Mouse (Mus musculus) hindbrain, embryonic 16.5 days (tissue): ENCODE results near the gene Stpg2. TPM values are rescaled to one million over a fixed set of nuclear protein-coding genes. Genes with fewer than 3 reads are reported as not detected.
A peak's percentile ranks its signal among the peaks of the same experiment; 100 is the strongest.

Source experiments
- ATAC-seq: fragments of 200-750 bp; cut with Nextera tagmentation; 2 replicates; pipeline ENCODE4 v1.8.0; 2017; ENCODE audit warnings: moderate TSS enrichment, moderate library complexity
- H3K27ac ChIP-seq: fragments of 300-500 bp; sonication (generic); 2 replicates; pipeline ENCODE4 v1.5.1; 2014; ENCODE audit warnings: low read depth, mild to moderate bottlenecking, control low read depth, low read length, moderate library complexity
- H3K27me3 ChIP-seq: fragments of 300-500 bp; sonication (generic); replicated peaks from 2 replicates; pipeline ENCODE4 v1.6.1; 2014; ENCODE audit warnings: low read length; ENCODE audit not compliant: control insufficient read depth, insufficient read depth
- H3K36me3 ChIP-seq: fragments of 300-500 bp; sonication (generic); 2 replicates; pipeline ENCODE4 v1.6.1; 2014; ENCODE audit warnings: mild to moderate bottlenecking, low read length, moderate library complexity, mixed read lengths; ENCODE audit not compliant: control insufficient read depth, insufficient read depth
- H3K4me1 ChIP-seq: fragments of 300-500 bp; sonication (generic); 2 replicates; pipeline ENCODE4 v1.6.1; 2014; ENCODE audit warnings: low read depth, low read length; ENCODE audit not compliant: control insufficient read depth, insufficient read depth
- H3K4me2 ChIP-seq: fragments of 300-500 bp; sonication (generic); 2 replicates; pipeline ENCODE4 v1.6.1; 2014; ENCODE audit warnings: mild to moderate bottlenecking, low read length, control low read depth, moderate library complexity
- H3K4me3 ChIP-seq: fragments of 300-500 bp; sonication (generic); 2 replicates; pipeline ENCODE4 v1.5.1; 2014; ENCODE audit warnings: mild to moderate bottlenecking, low read length, control low read depth, moderate library complexity
- H3K9ac ChIP-seq: fragments of 300-500 bp; sonication (generic); 2 replicates; pipeline ENCODE4 v1.6.1; 2014; ENCODE audit warnings: low read depth, mild to moderate bottlenecking, control low read depth, low read length, moderate library complexity
- H3K9me3 ChIP-seq: fragments of 300-500 bp; sonication (generic); 2 replicates; pipeline ENCODE4 v1.6.1; 2014; ENCODE audit warnings: mild to moderate bottlenecking, low read length, moderate library complexity; ENCODE audit not compliant: control insufficient read depth
- WGBS: fragments of 180-500 bp; shearing (Covaris S2); extraction: QIAGEN DNeasy Blood & Tissue Kit; methylation state at CpG from one replicate; pipeline ENCODE4 v1.1.7; 2014; 5-methylcytosine and 5-hydroxymethylcytosine counted together
- polyA plus RNA-seq: library from polyadenylated mRNA; unstranded; fragments of >200 nt; fragmentation: Nextera tagmentation; extraction: Ambion mirVana; gene quantifications from 2 replicates; pipeline ENCODE4 v1.2.1, GENCODE M21; 2015

Gene Stpg2
- polyA plus RNA-seq, 1 experiment from 2014 or later = not detected

DNA sequence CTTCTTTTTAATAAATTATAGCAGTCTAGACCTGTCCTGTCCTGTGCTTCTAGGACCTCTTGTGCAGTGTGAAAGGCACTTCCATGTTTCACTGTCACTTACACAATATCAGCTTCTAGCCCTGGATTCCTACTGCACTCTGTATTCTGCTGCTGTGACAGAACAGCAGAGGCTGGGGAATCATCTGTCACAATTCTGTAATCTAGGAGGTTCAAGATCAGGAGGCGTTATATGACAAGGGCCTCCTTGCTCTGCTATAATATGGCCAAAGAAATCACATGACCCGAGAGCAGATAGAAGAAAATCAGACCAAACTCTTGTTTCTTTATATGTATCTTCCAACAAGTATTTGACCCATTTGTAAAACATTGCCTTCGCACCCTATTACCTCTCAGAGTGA lies 175.0 kb downstream of the Stpg2 start:
- no peaks in the 10 kb centered on the region for H3K36me3 ChIP-seq
- no peaks in the 10 kb centered on the region for H3K27me3 ChIP-seq
- 94% methylated on average over 3 of the region's 3 CpGs for WGBS
- H3K4me2 ChIP-seq = no peak overlapping the region
- H3K4me3 ChIP-seq = no peak overlapping the region
- H3K4me1 ChIP-seq = no peaks in the 10 kb centered on the region
- H3K9ac ChIP-seq = no peak overlapping the region
- no peak for ATAC-seq
- no peak overlapping the region for H3K27ac ChIP-seq
- no peaks in the 10 kb centered on the region for H3K9me3 ChIP-seq

DNA sequence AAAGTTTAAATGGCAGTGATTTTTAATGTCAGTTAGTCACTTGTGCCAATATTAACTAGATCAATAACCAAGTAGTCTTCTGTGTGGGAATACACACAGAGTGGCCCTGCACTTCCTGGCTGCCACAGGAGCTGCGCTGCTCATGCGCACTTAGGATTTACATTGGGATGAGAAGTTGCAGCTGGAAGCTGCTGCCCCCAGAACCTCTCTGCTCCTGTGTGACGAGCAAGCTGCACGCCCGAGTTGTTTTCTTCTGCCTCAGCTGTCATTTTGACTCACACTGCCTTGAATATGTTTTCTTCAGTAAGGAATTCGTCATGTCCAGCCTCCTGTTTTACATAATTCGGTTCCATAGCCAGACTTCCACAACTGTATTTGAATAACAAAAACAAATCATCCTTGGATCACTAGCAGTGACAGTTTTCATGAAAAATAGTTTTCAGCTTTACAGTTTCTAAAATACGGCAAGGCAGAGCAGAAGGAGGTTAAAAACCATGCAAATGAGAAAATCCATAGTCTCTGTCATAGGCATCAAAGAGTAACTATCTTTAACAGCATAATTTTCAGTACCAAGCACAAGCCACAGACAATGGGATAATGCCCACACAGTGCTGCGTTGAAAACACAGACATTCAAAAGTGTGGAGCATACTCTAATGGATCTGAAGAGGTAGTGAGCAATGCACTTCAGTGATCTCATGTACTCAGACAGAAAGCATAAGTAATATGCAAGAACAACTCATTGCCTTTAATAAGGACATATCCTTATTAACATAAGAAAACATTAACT lies 191.8 kb downstream of the Stpg2 start:
- Histone ChIP-seq H3K27me3 (no peaks in the 10 kb centered on the region), H3K4me1 (no peaks in the 10 kb centered on the region), H3K4me3 (peak overlapping the region; percentile 11; the same call in 1 of the 2 replicates), H3K4me2 (peak overlapping the region; percentile 35), H3K27ac (no peak overlapping the region; the same call in 1 of the 2 replicates), H3K36me3 (no peaks in the 10 kb centered on the region), H3K9ac (no peak overlapping the region), H3K9me3 (peaks cover 7% of the 10 kb centered on the region)
- 31% methylated on average over 9 of the region's 9 CpGs for WGBS
- ATAC-seq = peak; percentile 64

DNA sequence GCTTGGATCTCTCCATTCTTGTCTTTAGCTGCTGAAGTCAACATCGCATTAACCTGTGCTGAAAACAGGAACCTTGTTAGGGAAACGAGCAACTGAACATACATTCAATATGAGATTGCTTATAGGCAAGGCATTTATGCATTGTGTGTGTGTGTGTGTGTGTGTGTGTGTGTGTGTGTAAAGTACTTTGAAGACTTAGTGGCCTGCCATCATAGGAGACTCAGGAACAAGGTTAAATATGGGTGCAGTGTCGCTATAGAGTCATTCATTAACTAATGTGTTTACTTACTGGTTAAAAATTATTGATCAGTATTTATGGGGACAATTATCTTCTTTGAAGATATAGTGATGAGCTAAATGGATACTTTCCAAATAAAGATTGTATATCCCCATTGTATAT lies 199.2 kb downstream of the Stpg2 start:
- H3K4me3 ChIP-seq = no peak overlapping the region

DNA sequence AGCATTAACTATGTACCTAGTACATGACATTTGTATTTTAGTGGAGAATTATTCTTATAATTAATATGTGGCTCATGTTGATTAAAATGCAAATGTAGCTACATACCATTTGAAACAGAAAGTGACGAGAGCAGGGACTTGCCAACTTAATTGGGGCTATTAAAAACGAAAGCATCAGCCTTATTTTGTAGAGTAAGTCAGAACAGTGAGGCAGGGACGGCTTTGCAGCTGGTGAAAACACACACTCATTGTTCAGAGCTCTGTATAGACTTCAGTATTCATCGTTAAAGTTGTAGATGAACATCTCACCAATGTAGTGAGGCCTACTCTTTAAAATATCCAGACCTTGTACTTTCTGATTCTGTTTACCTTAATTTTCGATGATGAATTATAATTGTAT lies 213.6 kb downstream of the Stpg2 start:
- Histone ChIP-seq H3K4me3 (no peak overlapping the region), H3K4me2 (no peak overlapping the region), H3K9ac (no peak overlapping the region), H3K9me3 (no peaks in the 10 kb centered on the region), H3K27ac (no peak overlapping the region), H3K36me3 (no peaks in the 10 kb centered on the region), H3K4me1 (no peaks in the 10 kb centered on the region), H3K27me3 (no peaks in the 10 kb centered on the region)
- ATAC-seq = no peak
- 70% methylated on average over 5 of the region's 5 CpGs for WGBS

More for the DNA sequence above, 199.2 kb downstream of the Stpg2 start:
- Histone ChIP-seq H3K9me3 (no peaks in the 10 kb centered on the region), H3K27me3 (no peaks in the 10 kb centered on the region), H3K4me2 (no peak overlapping the region), H3K27ac (no peak overlapping the region), H3K4me1 (no peaks in the 10 kb centered on the region), H3K36me3 (no peaks in the 10 kb centered on the region), H3K9ac (no peak overlapping the region)
- WGBS = 89% methylated on average over 3 of the region's 3 CpGs
- no peak for ATAC-seq

DNA sequence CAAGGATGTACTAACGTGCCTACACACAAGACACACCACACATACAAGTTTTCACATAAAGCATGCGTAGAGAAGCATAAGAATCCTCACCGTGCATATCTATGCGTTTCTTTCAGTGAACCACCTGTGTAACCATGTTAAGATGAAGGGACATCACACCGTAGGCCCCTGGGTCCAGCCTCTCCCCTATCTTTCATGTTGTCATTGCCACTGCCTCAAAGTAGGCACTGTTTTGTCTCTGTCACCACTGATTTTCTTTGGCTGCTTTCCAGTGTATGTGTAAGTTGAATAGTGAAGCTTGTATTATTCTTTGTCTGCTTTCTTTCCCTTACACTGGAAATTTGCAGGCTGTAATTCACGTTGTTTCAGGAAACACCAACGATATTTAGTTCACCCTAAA lies 236.7 kb downstream of the Stpg2 start:
- Histone ChIP-seq H3K4me3 (no peak overlapping the region), H3K9ac (no peak overlapping the region), H3K4me2 (no peak overlapping the region), H3K36me3 (no peaks in the 10 kb centered on the region), H3K4me1 (no peaks in the 10 kb centered on the region), H3K27me3 (no peaks in the 10 kb centered on the region), H3K9me3 (no peaks in the 10 kb centered on the region), H3K27ac (no peak overlapping the region)
- WGBS = 71% methylated on average over 7 of the region's 7 CpGs
- no peak for ATAC-seq

DNA sequence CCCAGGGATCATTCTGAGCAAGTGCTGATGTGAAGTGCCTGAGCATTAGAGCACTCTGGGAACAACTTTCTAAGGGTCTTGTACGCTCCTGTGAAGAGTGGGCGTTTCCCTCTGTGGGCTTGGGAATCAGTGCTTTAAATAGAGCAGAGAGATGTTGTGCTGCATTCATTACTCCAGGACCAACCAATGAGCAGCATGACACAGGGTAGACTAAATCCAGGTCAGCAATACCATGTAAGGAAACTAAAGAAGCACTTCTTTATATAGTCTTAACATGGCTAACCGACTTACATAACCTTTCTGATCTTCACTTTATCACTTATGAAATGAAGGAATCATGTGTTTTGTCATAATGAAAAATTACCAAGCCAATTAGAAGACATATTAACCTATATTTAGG lies 290.4 kb downstream of the Stpg2 start:
- Histone ChIP-seq H3K9ac (no peak overlapping the region), H3K4me2 (no peak overlapping the region), H3K36me3 (no peaks in the 10 kb centered on the region), H3K27me3 (no peaks in the 10 kb centered on the region), H3K4me1 (no peaks in the 10 kb centered on the region), H3K9me3 (no peaks in the 10 kb centered on the region), H3K27ac (no peak overlapping the region), H3K4me3 (no peak overlapping the region)
- ATAC-seq = no peak
- WGBS = 76% methylated on average over 3 of the region's 3 CpGs

DNA sequence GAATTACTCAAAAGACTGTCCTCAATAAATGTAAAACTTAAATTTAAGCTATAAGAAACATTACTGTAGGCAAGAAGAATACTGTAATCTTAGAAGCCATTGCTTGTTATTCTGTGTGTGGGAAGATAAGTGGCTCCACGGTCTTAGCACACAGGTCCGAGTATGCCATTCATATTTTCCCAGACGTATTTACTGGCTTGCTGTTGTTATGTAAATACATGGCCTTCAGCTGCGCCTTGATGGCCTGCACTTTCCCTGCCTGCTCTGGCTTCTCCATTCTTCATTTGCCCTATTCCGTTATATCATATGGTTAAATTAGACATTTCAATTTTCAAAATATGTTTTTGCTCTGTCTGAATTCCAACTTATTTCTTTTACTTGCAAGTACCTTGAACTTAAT lies 296.7 kb downstream of the Stpg2 start:
- Histone ChIP-seq H3K27ac (no peak overlapping the region), H3K27me3 (no peaks in the 10 kb centered on the region), H3K4me2 (no peak overlapping the region), H3K9ac (no peak overlapping the region), H3K36me3 (no peaks in the 10 kb centered on the region), H3K4me1 (no peaks in the 10 kb centered on the region), H3K4me3 (no peak overlapping the region), H3K9me3 (no peaks in the 10 kb centered on the region)
- WGBS = 39% methylated on average over 5 of the region's 5 CpGs
- ATAC-seq = no peak

DNA sequence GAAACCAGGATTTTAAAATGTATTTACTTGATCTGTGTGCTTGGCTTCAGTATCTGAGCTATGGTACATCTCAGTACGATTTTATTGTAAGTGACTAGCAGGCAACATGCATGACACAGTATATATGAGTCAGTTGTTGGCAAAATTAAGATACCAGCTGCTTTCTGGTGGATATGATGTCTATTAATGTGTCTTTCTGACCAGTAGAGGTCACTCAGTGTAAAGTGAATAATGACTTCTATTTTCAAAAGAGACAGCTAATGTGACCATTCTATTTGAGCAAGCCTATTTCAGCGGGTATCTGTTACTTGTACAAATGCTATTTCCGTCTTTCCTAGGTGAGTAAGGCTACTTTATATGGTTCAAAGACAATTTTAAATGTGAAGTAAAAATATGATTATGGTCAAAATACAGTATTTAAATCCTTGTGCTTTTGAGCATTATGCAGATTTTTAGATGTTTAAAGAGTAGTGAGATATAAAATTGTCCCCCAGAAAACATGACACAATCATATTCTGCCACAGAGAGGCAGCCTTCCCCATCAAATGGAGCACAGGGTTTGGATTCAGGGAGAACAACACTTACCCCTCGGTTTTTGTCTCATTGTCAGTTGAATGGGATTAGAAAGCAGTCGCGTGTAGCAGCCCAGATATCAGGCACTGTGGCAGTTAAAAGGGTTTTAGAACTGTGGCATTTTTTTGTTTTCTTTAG lies 303.9 kb downstream of the Stpg2 start:
- Histone ChIP-seq H3K27me3 (no peaks in the 10 kb centered on the region), H3K9me3 (no peaks in the 10 kb centered on the region), H3K27ac (no peak overlapping the region), H3K4me1 (no peaks in the 10 kb centered on the region), H3K36me3 (no peaks in the 10 kb centered on the region), H3K4me3 (no peak overlapping the region), H3K4me2 (no peak overlapping the region), H3K9ac (no peak overlapping the region)
- peak; percentile 90 for ATAC-seq
- WGBS = 23% methylated on average over 6 of the region's 6 CpGs

DNA sequence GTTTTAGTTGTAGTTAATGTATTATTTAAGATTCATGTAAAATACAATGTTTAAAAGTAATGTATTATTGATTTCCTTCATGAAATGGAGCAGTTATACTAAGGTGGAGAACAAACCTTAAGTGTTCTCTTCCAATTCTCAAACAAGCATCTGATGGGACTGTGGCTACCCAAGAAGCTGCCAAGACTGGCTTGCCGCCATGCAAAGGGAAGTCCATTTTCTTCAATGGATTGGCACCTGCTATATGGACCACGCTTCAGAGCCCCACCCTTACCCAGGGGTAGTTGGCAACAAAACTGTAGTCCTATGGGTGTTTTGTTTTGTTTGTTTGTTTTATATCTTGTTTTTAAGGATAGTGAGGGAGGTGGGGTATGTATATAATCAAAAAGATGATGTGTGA lies 373.0 kb downstream of the Stpg2 start:
- no peak overlapping the region for H3K9ac ChIP-seq
- no peak overlapping the region for H3K27ac ChIP-seq
- no peaks in the 10 kb centered on the region for H3K36me3 ChIP-seq
- no peak for ATAC-seq
- H3K27me3 ChIP-seq = no peaks in the 10 kb centered on the region
- no peaks in the 10 kb centered on the region for H3K9me3 ChIP-seq
- no peak overlapping the region for H3K4me3 ChIP-seq
- H3K4me2 ChIP-seq = no peak overlapping the region
- 85% methylated on average over 2 of the region's 2 CpGs for WGBS
- no peaks in the 10 kb centered on the region for H3K4me1 ChIP-seq
